Mouse (Mus musculus) MEL (cell line): ENCODE results near the gene Tbx21. TPM values are rescaled to one million over a fixed set of nuclear protein-coding genes. Genes with fewer than 3 reads are reported as not detected.
A peak's percentile ranks its signal among the peaks of the same experiment; 100 is the strongest.

ENCODE experiments used
- DNase-seq: peaks from one replicate; pipeline ENCODE4 v3.0.0; 2011; ENCODE audit warnings: low read depth, low spot score
- H3K27ac ChIP-seq: 2 replicates; pipeline ENCODE4 v1.5.1; 2012; ENCODE audit warnings: low read depth, mild to moderate bottlenecking, control low read depth, low read length, moderate library complexity; ENCODE audit not compliant: control insufficient read depth
- H3K27me3 ChIP-seq, 2 experiments: fragments of 150-350 bp in 1 of 2; sonication (generic) in 1 of 2; 2 replicates each; pipeline ENCODE4 v1.6.1; 2012; ENCODE audit warnings: low read length in 2 of 2, mild to moderate bottlenecking in 2 of 2, improper control_type of control experiment in 1 of 2, moderate library complexity in 1 of 2; ENCODE audit not compliant: insufficient read depth in 2 of 2, control insufficient read depth in 1 of 2
- H3K36me3 ChIP-seq, 2 experiments: 2 replicates each; pipeline ENCODE4 v1.6.1; 2012 to 2014; ENCODE audit warnings: low read length in 2 of 2, improper control_type of control experiment in 1 of 2, inconsistent platforms in 1 of 2, mild to moderate bottlenecking in 1 of 2; ENCODE audit not compliant: insufficient read depth in 2 of 2, control insufficient read depth in 1 of 2
- H3K4me1 ChIP-seq, 2 experiments: fragments of 150-350 bp in 1 of 2; sonication (generic) in 1 of 2; 2 replicates each; pipeline ENCODE4 v1.6.1; 2012; ENCODE audit warnings: low read length in 2 of 2, improper control_type of control experiment in 1 of 2, mild to moderate bottlenecking in 1 of 2; ENCODE audit not compliant: insufficient read depth in 2 of 2, control insufficient read depth in 1 of 2
- H3K4me3 ChIP-seq, 2 experiments: fragments of 150-350 bp in 1 of 2; sonication (generic) in 1 of 2; 2 replicates each; pipeline ENCODE4 v1.5.1; 2012; ENCODE audit warnings: low read depth in 2 of 2, low read length in 2 of 2, mild to moderate bottlenecking in 2 of 2, moderate library complexity in 2 of 2, control low read depth in 1 of 2, improper control_type of control experiment in 1 of 2; ENCODE audit not compliant: control insufficient read depth in 1 of 2, insufficient read depth in 1 of 2
- H3K79me2 ChIP-seq: 2 replicates; pipeline ENCODE4 v1.6.1; 2012; ENCODE audit warnings: mild to moderate bottlenecking, low read length, moderate library complexity; ENCODE audit not compliant: control insufficient read depth, poor library complexity, insufficient read depth
- H3K9ac ChIP-seq: 2 replicates; pipeline ENCODE4 v1.6.1; 2012; ENCODE audit warnings: low read depth, mild to moderate bottlenecking, control low read depth, low read length, moderate library complexity; ENCODE audit not compliant: control insufficient read depth, poor library complexity, severe bottlenecking
- H3K9me3 ChIP-seq: fragments of 150-350 bp; sonication (generic); replicated peaks from 2 replicates; pipeline ENCODE4 v1.6.1; 2012; ENCODE audit warnings: mild to moderate bottlenecking, low read length, improper control_type of control experiment, moderate library complexity; ENCODE audit not compliant: insufficient read depth
- BHLHE40 ChIP-seq: IDR thresholded peaks from 2 replicates; pipeline ENCODE4 v1.6.1; 2012; ENCODE audit warnings: low read depth, mild to moderate bottlenecking, inconsistent platforms, low read length, improper control_type of control experiment, borderline replicate concordance
- CTCF ChIP-seq, 3 experiments: IDR thresholded peaks in 2 of 3; conservative IDR thresholded peaks in 1 of 3; 2 replicates each; pipeline ENCODE4 v1.5.1; 2011 to 2012; ENCODE audit warnings: low read length in 3 of 3, low read depth in 2 of 3, mild to moderate bottlenecking in 2 of 3, improper control_type of control experiment in 1 of 3, inconsistent platforms in 1 of 3, mixed read lengths in 1 of 3, moderate library complexity in 1 of 3; ENCODE audit not compliant: control insufficient read depth in 1 of 3, insufficient read depth in 1 of 3, poor library complexity in 1 of 3, severe bottlenecking in 1 of 3
- ELF1 ChIP-seq: IDR thresholded peaks from 2 replicates; pipeline ENCODE4 v1.6.1; 2014; ENCODE audit warnings: low read depth, mild to moderate bottlenecking, inconsistent platforms, low read length, improper control_type of control experiment, moderate library complexity
- HCFC1 ChIP-seq: IDR thresholded peaks from 2 replicates; pipeline ENCODE4 v1.6.1; 2012; ENCODE audit warnings: low read depth, mild to moderate bottlenecking, inconsistent platforms, low read length, improper control_type of control experiment, moderate library complexity
- KAT2A ChIP-seq: conservative IDR thresholded peaks from 2 replicates; pipeline ENCODE4 v1.6.1; 2012; ENCODE audit warnings: low read depth, low read length, improper control_type of control experiment, inconsistent platforms
- MAFK ChIP-seq: IDR thresholded peaks from 2 replicates; pipeline ENCODE4 v1.6.1; 2011; ENCODE audit warnings: low read depth, mild to moderate bottlenecking, low read length, improper control_type of control experiment, borderline replicate concordance
- MAX ChIP-seq: IDR thresholded peaks from 2 replicates; pipeline ENCODE4 v1.6.1; 2011; ENCODE audit warnings: low read length, improper control_type of control experiment
- MAZ ChIP-seq: IDR thresholded peaks from 2 replicates; pipeline ENCODE4 v1.6.1; 2012; ENCODE audit warnings: low read depth, mild to moderate bottlenecking, inconsistent platforms, low read length, improper control_type of control experiment
- MXI1 ChIP-seq: IDR thresholded peaks from 2 replicates; pipeline ENCODE4 v1.6.1; 2011; ENCODE audit warnings: mild to moderate bottlenecking, low read depth, low read length, improper control_type of control experiment
- MYB ChIP-seq: IDR thresholded peaks from 2 replicates; pipeline ENCODE4 v1.6.1; 2011; ENCODE audit warnings: mild to moderate bottlenecking, low read depth, low read length, improper control_type of control experiment
- MYC ChIP-seq: IDR thresholded peaks from 2 replicates; pipeline ENCODE4 v1.6.1; 2011; ENCODE audit warnings: low read depth, mild to moderate bottlenecking, low read length, improper control_type of control experiment, moderate library complexity
- NELFE ChIP-seq: IDR thresholded peaks from 2 replicates; pipeline ENCODE4 v1.6.1; 2011; ENCODE audit warnings: low read depth, low read length, improper control_type of control experiment
- RAD21 ChIP-seq: IDR thresholded peaks from 2 replicates; pipeline ENCODE4 v1.6.1; 2011; ENCODE audit warnings: mild to moderate bottlenecking, low read depth, low read length, improper control_type of control experiment
- SIN3A ChIP-seq: IDR thresholded peaks from 2 replicates; pipeline ENCODE4 v1.6.1; 2012; ENCODE audit warnings: low read length, improper control_type of control experiment, inconsistent platforms
- SMC3 ChIP-seq: IDR thresholded peaks from 2 replicates; pipeline ENCODE4 v1.6.1; 2011; ENCODE audit warnings: low read depth, low read length, improper control_type of control experiment
- USF1 ChIP-seq: IDR thresholded peaks from 2 replicates; pipeline ENCODE4 v1.6.1; 2014; ENCODE audit warnings: low read depth, mild to moderate bottlenecking, inconsistent platforms, low read length, improper control_type of control experiment, moderate library complexity
- USF2 ChIP-seq, 2 experiments: IDR thresholded peaks; 2 replicates each; pipeline ENCODE4 v1.6.1; 2011 to 2012; ENCODE audit warnings: improper control_type of control experiment in 2 of 2, low read length in 2 of 2, borderline replicate concordance in 1 of 2, inconsistent platforms in 1 of 2, low read depth in 1 of 2, mild to moderate bottlenecking in 1 of 2; ENCODE audit not compliant: insufficient read depth in 1 of 2
- ZC3H11A ChIP-seq: IDR thresholded peaks from 2 replicates; pipeline ENCODE4 v1.6.1; 2012; ENCODE audit warnings: low read depth, mild to moderate bottlenecking, inconsistent platforms, low read length, improper control_type of control experiment
- ZMIZ1 ChIP-seq: IDR thresholded peaks from 2 replicates; pipeline ENCODE4 v1.6.1; 2012; ENCODE audit warnings: low read depth, mild to moderate bottlenecking, inconsistent platforms, low read length, improper control_type of control experiment, moderate library complexity
- ZNF384 ChIP-seq: IDR thresholded peaks from 2 replicates; pipeline ENCODE4 v1.6.1; 2012; ENCODE audit warnings: low read depth, mild to moderate bottlenecking, inconsistent platforms, low read length, improper control_type of control experiment
- polyA plus RNA-seq, 2 experiments: library from polyadenylated mRNA; stranded (reverse) in 1 of 2; unstranded in 1 of 2; fragments of >175 nt in 1 of 2; fragments of >200 nt in 1 of 2; gene quantifications; 2 replicates each; pipeline versions ENCODE4 v1.2.1 to v1.2.4; 2012; ENCODE audit warnings: low replicate concordance in 2 of 2, low read depth in 1 of 2; ENCODE audit not compliant: insufficient read length in 2 of 2, insufficient read depth in 1 of 2, missing spikeins in 1 of 2
- total RNA-seq: library from RNA; depleted of rRNA; stranded (reverse); fragments of 300-350 nt; gene quantifications from 2 replicates; pipeline ENCODE4 v1.2.3, GENCODE M21; 2012

Gene Tbx21
- total and polyA plus RNA-seq, 3 experiments, result not detected

- no peaks in the 10 kb centered on the region for H3K79me2 ChIP-seq
- no peak overlapping the region for H3K9ac ChIP-seq
- no peaks in the 10 kb centered on the region for H3K4me1 ChIP-seq
- H3K36me3 ChIP-seq, result no peaks in the 10 kb centered on the region
- DNase-seq, result no peak
- H3K9me3 ChIP-seq, result no peaks in the 10 kb centered on the region
- H3K27ac ChIP-seq, result no peak overlapping the region
- no peak overlapping the region for H3K4me3 ChIP-seq
- no peak for TF ChIP-seq MYB
- TF ChIP-seq ZMIZ1, result no peak
- H3K27me3 ChIP-seq, result no peaks in the 10 kb centered on the region
Measured at GRCm38 (mm10) chr11:97074235-97074634, 40.9 kb downstream of the Tbx21 start.

- Histone ChIP-seq H3K9me3 (no peaks in the 10 kb centered on the region), H3K27ac (no peak overlapping the region), H3K4me3 (no peak overlapping the region), H3K27me3 (no peaks in the 10 kb centered on the region), H3K4me1 (no peaks in the 10 kb centered on the region), H3K79me2 (no peaks in the 10 kb centered on the region), H3K36me3 (no peaks in the 10 kb centered on the region; a peak in 1 of 4 replicates), H3K9ac (no peak overlapping the region)
- TF ChIP-seq USF1 (0 out of 2 replicates have a peak, but pooled peaks have one; percentile 32), SIN3A (no peak; the same call in 1 of the 2 replicates), MAX (peak; percentile 60), USF2 (IDR thresholded peaks at IDR 0.05; ENCODE audit: borderline replicate concordance in 1 of 2, insufficient read depth in 1 of 2, low read depth in 1 of 2, low read length in 2 of 2) (no peak), MAFK (no peak), MYC (peak; percentile 66; the same call in 1 of the 2 replicates), SMC3 (peak; percentile 82), NELFE (peak; percentile 28; the same call in 1 of the 2 replicates), MYB (0 out of 2 replicates have a peak, but pooled peaks have one; percentile 13), MAZ (peak; percentile 63; the same call in 1 of the 2 replicates), ELF1 (0 out of 2 replicates have a peak, but pooled peaks have one; percentile 37), MXI1 (0 out of 2 replicates have a peak, but pooled peaks have one; percentile 33), BHLHE40 (0 out of 2 replicates have a peak, but pooled peaks have one; percentile 39), RAD21 (peak; percentile 90), ZC3H11A (peak; percentile 80), CTCF (IDR thresholded peaks at IDR 0.05 in 2 of 3, conservative IDR thresholded peaks at IDR 0.05 in 1 of 3; ENCODE audit: control insufficient read depth in 1 of 3, insufficient read depth in 1 of 3, low read depth in 2 of 3, low read length in 3 of 3, poor library complexity in 1 of 3, severe bottlenecking in 1 of 3) (peak; percentile 49 to 96 (median 73)), HCFC1 (peak; percentile 46; the same call in 1 of the 2 replicates), ZNF384 (0 out of 2 replicates have a peak, but pooled peaks have one; percentile 28), KAT2A (no peak)
- DNase-seq, result peak; percentile 80
Measured at GRCm38 (mm10) chr11:97072533-97072932, 42.6 kb downstream of the Tbx21 start.
